Mouse (Mus musculus): ENCODE data around the gene Bmt2. TPM values are rescaled to one million over a fixed set of nuclear protein-coding genes. Genes with fewer than 3 reads are reported as not detected.

Bmt2 gene
- polyA plus RNA-seq, 1 experiment from 2014 or later, result 18.4 TPM

DNA sequence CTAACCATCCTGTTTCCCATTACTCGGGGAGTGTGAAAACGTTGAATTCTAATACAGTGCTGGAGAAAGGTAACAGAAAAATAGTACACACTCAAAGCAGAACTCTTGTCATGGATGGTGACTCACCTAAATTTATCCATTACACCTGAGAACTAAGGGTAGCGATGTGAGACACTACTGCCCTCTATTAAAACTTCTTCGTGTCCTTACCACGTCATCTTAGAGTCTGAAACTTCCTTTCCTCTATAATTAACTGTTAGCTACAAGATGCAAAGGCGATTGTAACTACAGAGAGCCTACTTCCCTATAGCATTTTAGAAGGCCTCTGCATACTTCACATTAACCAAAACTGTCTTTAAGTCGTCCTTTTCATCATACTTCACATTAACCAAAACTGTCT, 12.1 kb downstream of the Bmt2 start:
- no peak for DNase-seq (ENCODE audit: low spot score)
- Histone ChIP-seq H3K27me3 (ENCODE audit: insufficient read depth, poor library complexity, severe bottlenecking) (no peaks in the 10 kb centered on the region), H3K9me3 (no peaks in the 10 kb centered on the region), H3K27ac (no peak overlapping the region), H3K4me1 (replicated peaks) (no peaks in the 10 kb centered on the region), H3K36me3 (peaks cover 34% of the 10 kb centered on the region), H3K4me3 (no peak overlapping the region)
- WGBS, result 87% methylated on average over 7 of the region's 7 CpGs

DNA sequence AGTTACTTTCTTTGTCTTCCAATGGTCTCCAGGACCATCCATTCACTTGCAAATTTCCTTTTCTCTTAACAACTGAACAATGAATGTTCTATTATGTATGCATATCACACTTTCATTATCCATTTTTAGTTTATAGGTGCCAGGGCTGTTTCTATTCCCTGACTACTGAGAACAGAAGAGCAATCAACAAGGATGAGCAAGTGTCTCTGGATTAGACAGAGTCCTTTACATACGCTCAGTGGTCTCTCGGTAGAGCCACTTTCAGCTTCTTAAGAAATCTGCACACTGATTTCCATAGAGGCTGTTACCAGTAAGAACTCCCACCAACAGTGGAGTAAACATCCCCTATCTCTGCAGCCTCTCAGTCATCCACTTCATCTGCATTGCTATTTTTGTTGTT, 19.8 kb downstream of the Bmt2 start:
- Histone ChIP-seq H3K4me1 (replicated peaks) (no peaks in the 10 kb centered on the region), H3K36me3 (peaks cover 46% of the 10 kb centered on the region), H3K27me3 (ENCODE audit: insufficient read depth, poor library complexity, severe bottlenecking) (no peaks in the 10 kb centered on the region), H3K9me3 (no peaks in the 10 kb centered on the region), H3K27ac (no peak overlapping the region), H3K4me3 (no peak overlapping the region)
- 79% methylated on average over 2 of the region's 2 CpGs for WGBS
- DNase-seq (ENCODE audit: low spot score), result no peak

- peaks cover 40% of the 10 kb centered on the region for H3K36me3 ChIP-seq
- no peaks in the 10 kb centered on the region for H3K4me1 ChIP-seq (replicated peaks)
- H3K27me3 ChIP-seq (ENCODE audit: insufficient read depth, poor library complexity, severe bottlenecking), result no peaks in the 10 kb centered on the region
- no peak overlapping the region for H3K4me3 ChIP-seq
- DNase-seq (ENCODE audit: low spot score), result no peak
- H3K9me3 ChIP-seq, result no peaks in the 10 kb centered on the region
- no peak overlapping the region for H3K27ac ChIP-seq
Observed at GRCm38 (mm10) chr6:13654081-13654480, 23.7 kb downstream of the Bmt2 start.

- H3K36me3 ChIP-seq, result peaks cover 49% of the 10 kb centered on the region
- no peak overlapping the region for H3K27ac ChIP-seq
- peaks cover 8% of the 10 kb centered on the region; the same call in 1 of the 2 replicates for H3K9me3 ChIP-seq
- no peaks in the 10 kb centered on the region for H3K27me3 ChIP-seq (ENCODE audit: insufficient read depth, poor library complexity, severe bottlenecking)
- no peaks in the 10 kb centered on the region for H3K4me1 ChIP-seq (replicated peaks)
- H3K4me3 ChIP-seq, result no peak overlapping the region
- no peak for DNase-seq (ENCODE audit: low spot score)
- 94% methylated on average over 3 of the region's 3 CpGs for WGBS
Observed at GRCm38 (mm10) chr6:13652284-13652683, 25.5 kb downstream of the Bmt2 start.

- no peaks in the 10 kb centered on the region for H3K4me1 ChIP-seq (replicated peaks)
- WGBS, result 91% methylated on average over 3 of the region's 3 CpGs
- no peak overlapping the region for H3K4me3 ChIP-seq
- no peak overlapping the region for H3K27ac ChIP-seq
- no peak for DNase-seq (ENCODE audit: low spot score)
- no peaks in the 10 kb centered on the region for H3K27me3 ChIP-seq (ENCODE audit: insufficient read depth, poor library complexity, severe bottlenecking)
- peaks cover 8% of the 10 kb centered on the region; the same call in 1 of the 2 replicates for H3K9me3 ChIP-seq
- H3K36me3 ChIP-seq, result peaks cover 46% of the 10 kb centered on the region
Observed at GRCm38 (mm10) chr6:13650854-13651253, 26.9 kb downstream of the Bmt2 start.

DNA sequence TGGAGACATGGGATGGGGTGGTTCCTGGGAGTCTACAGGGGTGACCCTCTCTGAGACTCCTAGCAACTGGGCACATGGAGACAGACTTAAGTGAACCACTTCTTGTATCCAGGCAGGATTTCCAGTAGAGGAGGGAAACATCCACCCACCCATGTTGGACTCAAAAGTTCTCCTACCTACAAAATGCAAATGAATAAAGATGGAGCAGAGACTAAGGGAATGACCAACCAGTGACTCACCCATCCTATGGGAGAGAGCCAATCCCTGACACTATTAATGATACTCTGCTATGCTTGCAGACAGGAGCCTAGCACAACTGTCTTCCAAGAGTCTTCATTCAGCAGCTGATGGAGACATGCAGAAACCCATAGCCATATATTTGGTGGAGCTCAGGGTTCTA, 29.5 kb downstream of the Bmt2 start:
- H3K4me3 ChIP-seq, result no peak overlapping the region
- H3K4me1 ChIP-seq (replicated peaks), result no peaks in the 10 kb centered on the region
- peaks cover 10% of the 10 kb centered on the region; the same call in 1 of the 2 replicates for H3K9me3 ChIP-seq
- no peaks in the 10 kb centered on the region for H3K27me3 ChIP-seq (ENCODE audit: insufficient read depth, poor library complexity, severe bottlenecking)
- H3K27ac ChIP-seq, result no peak overlapping the region
- no peak for DNase-seq (ENCODE audit: low spot score)
- peaks cover 48% of the 10 kb centered on the region for H3K36me3 ChIP-seq

GRCm38 (mm10) chr6:13636582-13636989, 41.2 kb downstream of the Bmt2 start:
- no peak for DNase-seq (ENCODE audit: low spot score)
- H3K27me3 ChIP-seq (ENCODE audit: insufficient read depth, poor library complexity, severe bottlenecking), result no peaks in the 10 kb centered on the region
- H3K9me3 ChIP-seq, result no peaks in the 10 kb centered on the region
- H3K4me1 ChIP-seq (replicated peaks), result no peaks in the 10 kb centered on the region
- no peak overlapping the region for H3K4me3 ChIP-seq
- H3K36me3 ChIP-seq, result peaks cover 29% of the 10 kb centered on the region
- no peak overlapping the region for H3K27ac ChIP-seq
- WGBS, result 80% methylated on average over 3 of the region's 3 CpGs

DNA sequence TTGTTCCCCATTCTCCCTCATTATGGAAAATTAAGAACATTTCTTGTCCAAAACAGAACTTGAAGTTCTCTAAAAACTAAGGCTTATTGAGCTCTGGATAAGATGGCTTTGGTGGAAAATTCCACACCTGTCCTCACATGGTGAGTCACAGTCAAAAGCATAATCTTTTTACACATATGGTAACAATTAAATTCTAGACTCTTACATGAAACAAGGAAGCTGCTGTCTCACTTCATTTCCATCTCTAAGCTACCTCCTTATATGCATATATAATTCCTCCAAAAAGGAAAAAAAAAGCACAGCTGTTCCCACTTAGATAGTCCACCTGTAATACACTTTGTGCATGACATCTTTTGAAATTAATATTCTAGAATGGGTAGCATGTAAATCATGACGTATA, 45.2 kb downstream of the Bmt2 start:
- DNase-seq (ENCODE audit: low spot score), result no peak
- peaks cover 21% of the 10 kb centered on the region for H3K36me3 ChIP-seq
- 90% methylated on average over 1 of the region's 1 CpGs for WGBS

DNA sequence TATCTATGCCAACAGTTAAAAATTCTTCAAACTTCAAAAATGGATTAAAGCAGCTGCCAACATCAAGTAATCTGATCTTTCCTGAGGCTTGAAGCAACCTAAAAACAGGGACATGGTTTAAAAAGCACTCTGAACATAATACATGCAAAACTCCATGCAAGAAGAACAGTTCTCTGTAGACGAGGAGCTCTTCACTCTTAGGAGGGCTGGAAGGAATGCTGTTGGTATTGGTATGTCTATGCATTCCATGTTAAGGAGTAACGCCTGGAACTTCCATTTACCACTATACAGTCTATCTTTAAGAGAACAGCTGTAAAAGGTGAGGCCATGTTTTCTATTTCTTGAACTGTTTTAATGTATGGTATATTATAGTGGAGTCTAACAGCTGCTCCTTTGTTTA, 47.2 kb downstream of the Bmt2 start:
- Histone ChIP-seq H3K27me3 (ENCODE audit: insufficient read depth, poor library complexity, severe bottlenecking) (no peaks in the 10 kb centered on the region), H3K9me3 (no peaks in the 10 kb centered on the region), H3K36me3 (peaks cover 23% of the 10 kb centered on the region), H3K4me1 (replicated peaks) (no peaks in the 10 kb centered on the region), H3K27ac (no peak overlapping the region), H3K4me3 (no peak overlapping the region)
- DNase-seq (ENCODE audit: low spot score), result no peak
- 86% methylated on average over 2 of the region's 2 CpGs for WGBS

More for the DNA sequence above, 45.2 kb downstream of the Bmt2 start:
- H3K4me3 ChIP-seq, result no peak overlapping the region
- H3K9me3 ChIP-seq, result no peaks in the 10 kb centered on the region
- no peaks in the 10 kb centered on the region for H3K27me3 ChIP-seq (ENCODE audit: insufficient read depth, poor library complexity, severe bottlenecking)
- no peak overlapping the region for H3K27ac ChIP-seq
- H3K4me1 ChIP-seq (replicated peaks), result no peaks in the 10 kb centered on the region

GRCm38 (mm10) chr6:13619618-13620017, 58.1 kb downstream of the Bmt2 start:
- no peak for DNase-seq (ENCODE audit: low spot score)
- no peaks in the 10 kb centered on the region for H3K27me3 ChIP-seq (ENCODE audit: insufficient read depth, poor library complexity, severe bottlenecking)
- no peak overlapping the region for H3K4me3 ChIP-seq
- 88% methylated on average over 2 of the region's 2 CpGs for WGBS
- H3K9me3 ChIP-seq, result no peaks in the 10 kb centered on the region
- H3K27ac ChIP-seq, result no peak overlapping the region
- no peaks in the 10 kb centered on the region for H3K4me1 ChIP-seq (replicated peaks)
- H3K36me3 ChIP-seq, result peaks cover 6% of the 10 kb centered on the region; the same call in 1 of the 2 replicates

DNA sequence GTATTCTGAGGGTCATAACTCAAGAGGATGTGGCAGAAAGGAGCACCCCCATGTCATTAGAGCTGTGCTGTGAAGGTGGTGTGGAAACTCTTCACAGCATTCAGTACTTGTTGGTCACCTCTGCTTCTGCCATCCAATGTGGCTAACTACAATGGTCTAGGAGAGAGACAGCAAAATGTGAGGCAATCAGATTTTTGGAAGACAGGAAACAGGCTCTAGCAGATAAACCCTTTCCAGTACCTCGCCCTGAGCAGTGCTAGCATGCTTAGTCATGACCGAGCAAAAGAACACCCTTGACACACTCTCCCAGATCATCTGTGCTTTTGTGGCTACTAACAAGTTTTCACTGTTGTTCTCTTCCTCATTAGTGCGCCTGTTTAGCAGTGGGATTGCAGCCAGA, 60.7 kb downstream of the Bmt2 start:
- WGBS, result 92% methylated on average over 3 of the region's 3 CpGs
- no peaks in the 10 kb centered on the region for H3K4me1 ChIP-seq (replicated peaks)
- H3K36me3 ChIP-seq, result peaks cover 5% of the 10 kb centered on the region; the same call in 1 of the 2 replicates
- no peak for DNase-seq (ENCODE audit: low spot score)
- H3K9me3 ChIP-seq, result no peaks in the 10 kb centered on the region
- no peak overlapping the region for H3K27ac ChIP-seq
- no peaks in the 10 kb centered on the region for H3K27me3 ChIP-seq (ENCODE audit: insufficient read depth, poor library complexity, severe bottlenecking)
- H3K4me3 ChIP-seq, result no peak overlapping the region

DNA sequence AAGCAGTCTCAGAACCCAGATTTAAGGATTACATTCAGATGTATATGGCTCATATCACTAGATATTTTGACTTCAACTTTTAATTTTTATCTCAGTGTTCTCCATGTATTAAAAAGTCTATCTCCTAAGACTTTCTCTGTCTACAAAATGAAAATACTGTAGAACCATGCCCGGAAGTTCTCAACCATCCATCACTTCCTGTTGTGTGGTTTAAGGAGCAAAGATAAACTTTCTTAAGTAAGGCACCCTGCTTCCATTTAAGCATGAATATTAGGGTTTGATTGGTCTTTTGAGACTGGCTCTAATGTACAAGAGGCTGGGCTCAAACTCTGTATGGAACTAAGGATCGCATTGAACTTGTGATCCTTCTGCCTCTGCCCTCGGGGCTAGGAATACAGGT, 63.2 kb downstream of the Bmt2 start:
- 93% methylated on average over 3 of the region's 3 CpGs for WGBS
- H3K27ac ChIP-seq, result no peak overlapping the region
- H3K4me1 ChIP-seq (replicated peaks), result no peaks in the 10 kb centered on the region
- no peaks in the 10 kb centered on the region for H3K36me3 ChIP-seq
- DNase-seq (ENCODE audit: low spot score), result no peak
- H3K27me3 ChIP-seq (ENCODE audit: insufficient read depth, poor library complexity, severe bottlenecking), result no peaks in the 10 kb centered on the region
- no peaks in the 10 kb centered on the region for H3K9me3 ChIP-seq
- H3K4me3 ChIP-seq, result no peak overlapping the region

- Histone ChIP-seq H3K4me3 (no peak overlapping the region), H3K27ac (no peak overlapping the region), H3K4me1 (replicated peaks) (peaks cover 5% of the 10 kb centered on the region; the same call in 1 of the 2 replicates), H3K27me3 (ENCODE audit: insufficient read depth, poor library complexity, severe bottlenecking) (no peaks in the 10 kb centered on the region), H3K9me3 (no peaks in the 10 kb centered on the region), H3K36me3 (no peaks in the 10 kb centered on the region)
- WGBS, result 83% methylated on average over 3 of the region's 3 CpGs
- no peak for DNase-seq (ENCODE audit: low spot score)
Observed at GRCm38 (mm10) chr6:13613671-13614070, 64.1 kb downstream of the Bmt2 start.

GRCm38 (mm10) chr6:13610869-13611268, 66.9 kb downstream of the Bmt2 start:
- DNase-seq (ENCODE audit: low spot score), result no peak
- H3K9me3 ChIP-seq, result no peaks in the 10 kb centered on the region
- no peaks in the 10 kb centered on the region for H3K27me3 ChIP-seq (ENCODE audit: insufficient read depth, poor library complexity, severe bottlenecking)
- H3K4me3 ChIP-seq, result no peak overlapping the region
- no peaks in the 10 kb centered on the region for H3K36me3 ChIP-seq
- H3K4me1 ChIP-seq (replicated peaks), result peaks cover 22% of the 10 kb centered on the region
- 98% methylated on average over 2 of the region's 2 CpGs for WGBS
- H3K27ac ChIP-seq, result no peak overlapping the region

All from hindbrain, embryonic 10.5 days (tissue).